Mouse (Mus musculus) lung, adult 2 months (tissue): ENCODE data around the gene Baz2b. TPM values are rescaled to one million over a fixed set of nuclear protein-coding genes. Genes with fewer than 3 reads are reported as not detected.
A peak's percentile ranks its signal among the peaks of the same experiment; 100 is the strongest.

Source experiments
- DNase-seq: peaks from one replicate; pipeline ENCODE4 v3.0.0; 2022
- H3K4me1 ChIP-seq: fragments of 200-500 bp; 2 replicates; pipeline ENCODE4 v1.6.1; 2011; ENCODE audit warnings: low read length; ENCODE audit not compliant: control insufficient read depth, insufficient read depth
- H3K4me3 ChIP-seq: fragments of 200-500 bp; replicated peaks from 2 replicates; pipeline ENCODE3; 2011; ENCODE audit warnings: low read depth, mild to moderate bottlenecking, control low read depth, low read length; ENCODE audit errors: extremely low read depth
- CTCF ChIP-seq: fragments of 200-500 bp; IDR thresholded peaks from 2 replicates; pipeline ENCODE4 v1.5.1; 2011; ENCODE audit warnings: mild to moderate bottlenecking, low read length, control low read depth; ENCODE audit not compliant: insufficient read depth
- POLR2A ChIP-seq: fragments of 200-500 bp; IDR thresholded peaks from 2 replicates; pipeline ENCODE4 v1.6.1; 2011; ENCODE audit warnings: low read depth, mild to moderate bottlenecking, control low read depth, low read length, borderline replicate concordance; ENCODE audit errors: extremely low read depth
- WGBS: fragments of 180-500 bp; shearing (Covaris S2); methylation state at CpG from one replicate; pipeline ENCODE4 v1.1.7; 2018; 5-methylcytosine and 5-hydroxymethylcytosine counted together
- polyA plus RNA-seq: library from polyadenylated mRNA; depleted of rRNA; stranded (reverse); fragments of >200 nt; gene quantifications from 2 replicates; pipeline ENCODE4 v1.2.3, GENCODE M21; 2012

Gene Baz2b
- polyA plus RNA-seq, 1 experiment = 21.9 TPM

- TF ChIP-seq POLR2A (no peak), CTCF (no peak)
- 96% methylated on average over 4 of the region's 4 CpGs for WGBS
- DNase-seq = no peak
- Histone ChIP-seq H3K4me1 (peaks cover 10% of the 10 kb centered on the region), H3K4me3 (no peak overlapping the region)
These were observed 209.4 kb downstream of the Baz2b start for GRCm38 (mm10) chr2:60000268-60000667.

- H3K4me3 ChIP-seq = no peak overlapping the region
- no peak for TF ChIP-seq CTCF
- TF ChIP-seq POLR2A = no peak
- H3K4me1 ChIP-seq = peaks cover 14% of the 10 kb centered on the region
- no peak for DNase-seq
- 56% methylated on average over 8 of the region's 8 CpGs for WGBS
These were observed 212.0 kb downstream of the Baz2b start for GRCm38 (mm10) chr2:59997479-59998228.

- DNase-seq = no peak
- TF ChIP-seq CTCF (no peak), POLR2A (no peak)
- Histone ChIP-seq H3K4me1 (peaks cover 17% of the 10 kb centered on the region), H3K4me3 (no peak overlapping the region)
- 86% methylated on average over 5 of the region's 5 CpGs for WGBS
These were observed 212.7 kb downstream of the Baz2b start for GRCm38 (mm10) chr2:59996911-59997310.

- Histone ChIP-seq H3K4me3 (no peak overlapping the region), H3K4me1 (peaks cover 14% of the 10 kb centered on the region; the same call in 1 of the 2 replicates)
- no peak for DNase-seq
- no peak for TF ChIP-seq POLR2A
- TF ChIP-seq CTCF = no peak
- WGBS = 82% methylated on average over 3 of the region's 3 CpGs
These were observed 216.5 kb downstream of the Baz2b start for GRCm38 (mm10) chr2:59993190-59993535.

- peak; percentile 23 for DNase-seq
These were observed 217.0 kb downstream of the Baz2b start for GRCm38 (mm10) chr2:59992488-59993189.

GRCm38 (mm10) chr2:59991775-59992174 lies 217.9 kb downstream of the Baz2b start:
- no peak for TF ChIP-seq CTCF
- TF ChIP-seq POLR2A = no peak
- DNase-seq = no peak
- Histone ChIP-seq H3K4me1 (peaks cover 7% of the 10 kb centered on the region; the same call in 1 of the 2 replicates), H3K4me3 (no peak overlapping the region)

More at GRCm38 (mm10) chr2:59992488-59993189, 217.0 kb downstream of the Baz2b start:
- Histone ChIP-seq H3K4me3 (no peak overlapping the region), H3K4me1 (peaks cover 10% of the 10 kb centered on the region; the same call in 1 of the 2 replicates)
- TF ChIP-seq CTCF = no peak
- WGBS = 45% methylated on average over 10 of the region's 10 CpGs

GRCm38 (mm10) chr2:59987521-59987920 lies 222.1 kb downstream of the Baz2b start:
- no peak for DNase-seq
- 70% methylated on average over 6 of the region's 6 CpGs for whole genome bisulfite sequencing
- H3K4me3 ChIP-seq = no peak overlapping the region
- TF ChIP-seq CTCF (no peak), POLR2A (no peak)
- H3K4me1 ChIP-seq = 0 out of 2 replicates have a peak, but pooled peaks cover 3% of the 10 kb centered on the region

GRCm38 (mm10) chr2:59979488-59980220 lies 230.0 kb downstream of the Baz2b start:
- WGBS = 21% methylated on average over 6 of the region's 6 CpGs
- TF ChIP-seq POLR2A (no peak), CTCF (no peak)

GRCm38 (mm10) chr2:59976680-59977079 lies 233.0 kb downstream of the Baz2b start:
- TF ChIP-seq CTCF = no peak
- Histone ChIP-seq H3K4me3 (no peak overlapping the region), H3K4me1 (peaks cover 4% of the 10 kb centered on the region)
- DNase-seq = no peak
- 79% methylated on average over 5 of the region's 5 CpGs for WGBS

More at GRCm38 (mm10) chr2:59979488-59980220, 230.0 kb downstream of the Baz2b start:
- H3K4me3 ChIP-seq = no peak overlapping the region
- H3K4me1 ChIP-seq = peaks cover 4% of the 10 kb centered on the region
- DNase-seq = no peak

- Histone ChIP-seq H3K4me3 (no peak overlapping the region), H3K4me1 (peaks cover 4% of the 10 kb centered on the region)
- 83% methylated on average over 6 of the region's 6 CpGs for WGBS
- TF ChIP-seq CTCF (no peak), POLR2A (no peak)
- DNase-seq = no peak
These were observed 233.9 kb downstream of the Baz2b start for GRCm38 (mm10) chr2:59975772-59976171.
